Mouse (Mus musculus): ENCODE measurements at regions not wholly inside any gene's neighbourhood (a gene's known extent, or its start where the extent isn't known, plus 50 kb on each side); places are given as distances from the start of the nearest gene placed in this dataset.
A peak's percentile ranks its signal among the peaks of the same experiment; 100 is the strongest.
"Not testable (repeated sequence)": the region's sequence is repeated elsewhere in the genome, so short reads cannot be mapped to it uniquely, and the experiment has no call there.

DNA sequence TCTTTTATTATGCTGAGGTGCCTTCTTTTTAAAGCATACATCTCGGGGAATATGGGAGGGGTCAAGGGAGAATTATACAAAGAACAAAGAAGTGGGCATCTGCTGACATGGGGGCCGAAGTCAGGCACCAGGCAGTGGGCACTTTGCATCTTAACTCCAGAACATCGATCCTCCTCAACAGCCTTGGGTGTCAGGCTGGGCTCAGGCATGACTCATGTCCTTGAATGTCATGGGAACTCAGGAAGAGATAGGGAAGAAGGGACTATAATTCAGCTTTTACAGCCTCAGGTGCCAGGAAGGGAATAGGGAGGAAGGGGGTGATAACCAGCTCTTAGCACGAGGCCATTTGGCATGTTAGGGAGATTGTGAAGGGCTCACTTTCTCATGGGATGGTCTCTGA, 85.6 kb upstream of the Ptprz1 start:
- not testable (repeated sequence) for DNase-seq

DNA sequence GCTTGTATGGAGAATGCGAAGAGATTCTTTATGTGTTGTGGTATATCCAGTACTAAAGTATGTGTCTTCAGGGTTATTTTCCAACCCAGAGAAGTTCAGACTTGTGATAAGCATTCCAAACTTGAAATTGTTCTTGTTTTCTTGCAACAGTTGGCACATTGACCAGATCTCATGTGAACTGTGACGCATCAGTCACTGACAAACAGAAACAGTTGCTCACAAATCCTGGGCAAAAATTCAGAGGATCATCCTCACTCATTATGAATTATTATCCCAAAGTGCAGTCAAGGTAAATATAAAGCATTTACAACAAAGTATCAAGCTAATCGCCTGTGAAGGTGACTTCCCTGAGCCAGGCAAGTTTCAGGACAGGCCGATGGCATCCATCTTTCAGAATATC, 83.5 kb upstream of the Ptprz1 start:
- DNase-seq: no peak

DNA sequence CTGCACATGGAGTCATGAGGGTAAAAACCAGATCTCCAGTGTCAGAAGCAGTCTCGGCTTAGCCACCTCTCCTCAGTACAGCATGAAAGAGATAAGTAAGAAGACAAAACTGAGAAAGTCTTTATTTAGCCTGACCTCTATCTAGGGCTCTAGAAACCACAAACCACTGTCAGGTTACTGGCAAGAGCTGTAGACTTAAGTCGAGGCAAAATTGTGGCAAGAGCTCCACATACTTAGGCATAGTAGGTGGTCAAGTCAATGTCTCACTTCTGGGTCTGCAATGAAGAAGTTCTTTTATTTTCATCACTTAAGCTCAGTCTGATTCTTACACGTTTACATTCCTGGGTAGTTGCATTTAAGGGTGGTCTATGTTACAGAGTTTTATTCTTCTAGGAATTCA, 82.7 kb upstream of the Ptprz1 start:
- no peak for DNase-seq

DNA sequence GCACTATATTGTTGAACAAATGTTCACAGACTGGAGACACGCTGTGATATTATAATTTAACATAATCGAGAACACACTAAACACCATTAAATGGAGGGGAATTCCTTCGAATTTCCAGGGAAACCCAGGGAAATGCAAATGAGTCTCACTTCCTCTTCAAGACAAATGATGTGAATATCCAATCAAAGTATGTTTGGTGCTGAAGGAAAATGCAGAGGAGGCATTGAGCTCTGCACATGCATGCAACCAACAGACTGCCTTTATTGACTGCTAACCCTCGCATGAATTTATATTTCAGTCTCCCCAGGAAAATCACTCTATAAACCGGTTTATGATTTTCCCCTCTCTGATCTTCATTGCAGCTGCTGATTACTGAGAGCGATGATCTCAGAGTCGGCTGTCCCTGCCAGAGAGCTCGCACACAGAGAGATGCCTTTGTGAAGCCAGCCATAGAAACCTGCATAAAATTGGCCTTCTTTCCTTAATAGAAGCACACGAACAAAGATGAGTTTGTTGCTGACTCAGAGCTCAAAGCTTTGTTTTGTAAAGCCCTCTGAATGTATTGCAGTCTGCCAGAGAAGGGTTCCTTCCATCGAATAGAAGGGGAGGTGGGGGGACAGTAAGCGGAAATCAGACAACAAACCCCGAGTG, 81.1 kb upstream of the Ptprz1 start:
- DNase-seq: no peak

DNA sequence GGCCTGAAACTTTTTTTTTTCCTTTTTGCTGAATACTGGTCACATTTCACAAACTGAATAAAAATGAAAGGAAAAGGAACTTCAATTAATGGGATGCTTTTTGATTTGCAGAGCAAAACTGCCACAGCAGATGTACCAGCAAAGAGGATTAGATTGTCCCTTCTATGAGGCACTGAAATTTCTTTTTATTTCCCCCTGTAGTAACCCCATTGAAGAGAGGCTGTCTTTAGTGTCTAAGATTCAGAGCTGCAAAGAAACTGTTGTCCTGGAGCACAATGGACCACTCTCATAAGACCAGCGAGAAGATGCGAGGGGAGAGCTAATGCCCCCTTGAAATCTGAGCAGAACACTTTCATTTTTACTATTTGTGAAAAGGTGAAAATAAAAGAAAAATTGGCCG, 80.5 kb upstream of the Ptprz1 start:
- DNase-seq: no peak

DNA sequence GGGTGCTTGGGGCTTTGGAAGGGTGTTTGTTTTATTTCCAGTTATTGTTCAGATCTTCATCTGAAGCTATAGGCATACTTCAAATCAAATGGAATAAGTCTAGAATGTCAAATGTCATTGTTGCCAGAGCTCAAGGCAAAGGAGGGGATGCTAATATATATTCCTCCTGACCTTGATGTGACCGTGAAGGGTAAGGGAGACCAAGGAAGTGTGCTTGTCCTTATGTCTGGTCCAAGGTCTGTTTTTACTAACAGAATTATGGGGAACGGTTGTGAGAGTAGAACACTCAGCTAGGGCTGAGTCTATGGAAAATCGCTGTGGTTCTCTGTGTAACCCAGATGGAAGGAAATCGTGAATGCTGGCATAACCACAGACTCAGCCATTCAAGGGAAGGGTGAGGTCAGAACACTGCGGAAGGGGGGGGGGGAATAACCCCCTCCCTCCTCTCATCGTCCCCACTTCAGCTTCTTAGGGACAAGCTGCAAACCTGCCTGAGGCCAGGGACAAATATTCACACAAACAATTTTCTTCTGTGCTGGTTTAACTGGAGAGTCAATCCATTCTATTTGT, 79.9 kb upstream of the Ptprz1 start:
- DNase-seq: no peak

DNA sequence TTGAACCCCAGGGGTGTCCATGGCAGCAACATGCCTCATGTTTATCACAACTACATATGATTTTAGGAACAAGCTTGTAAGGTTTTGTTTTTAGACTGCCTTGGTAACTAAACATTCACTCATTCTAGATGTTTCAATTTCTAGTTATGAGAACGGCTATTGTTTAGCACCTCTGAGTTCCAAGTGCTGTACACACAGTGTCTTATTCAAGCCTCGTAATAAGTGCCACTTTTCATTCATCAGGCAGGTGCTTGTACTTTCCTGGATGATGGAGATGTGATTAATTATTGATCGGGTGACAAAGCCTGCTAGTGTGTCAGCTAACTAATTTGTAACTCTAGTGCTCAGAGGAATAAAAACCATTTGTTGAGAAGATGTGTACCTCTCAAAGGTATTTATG, 73.4 kb upstream of the Ptprz1 start:
- peak in 1 of 2 experiments; percentile 4 for DNase-seq

DNA sequence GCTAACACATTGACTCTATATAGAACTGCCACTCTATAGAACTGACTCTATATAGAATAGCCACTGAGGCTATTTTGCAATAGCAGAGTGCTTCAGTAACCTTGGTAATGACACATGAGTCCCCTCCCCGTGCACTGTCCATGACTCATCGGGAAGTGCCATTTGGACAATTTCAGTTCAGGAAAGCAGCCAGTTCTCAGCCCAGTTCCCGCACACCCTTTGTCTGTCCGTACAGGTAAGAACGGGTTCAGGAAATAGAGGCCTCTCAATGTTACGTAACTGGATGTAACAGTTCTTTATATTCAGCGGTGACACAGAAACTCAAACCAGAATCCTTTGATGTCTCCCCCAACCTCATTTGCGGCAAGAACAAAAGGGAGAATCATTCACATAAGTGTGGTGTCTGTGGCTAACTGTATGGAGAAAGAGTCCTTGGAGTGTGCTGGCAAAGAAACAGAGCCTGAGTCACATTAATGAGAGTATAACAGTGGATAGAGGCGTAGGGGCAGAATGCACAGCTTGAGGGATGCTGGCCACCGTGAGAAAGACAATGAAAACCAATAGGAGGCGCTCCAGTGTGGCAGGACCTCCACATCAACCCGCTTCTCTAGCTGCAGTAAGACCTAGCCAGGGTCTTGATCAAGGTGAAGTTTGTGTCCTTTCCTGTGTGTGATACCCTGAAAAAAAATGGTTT, 72.8 kb upstream of the Ptprz1 start:
- peak in 1 of 2 experiments; percentile 27 for DNase-seq

DNA sequence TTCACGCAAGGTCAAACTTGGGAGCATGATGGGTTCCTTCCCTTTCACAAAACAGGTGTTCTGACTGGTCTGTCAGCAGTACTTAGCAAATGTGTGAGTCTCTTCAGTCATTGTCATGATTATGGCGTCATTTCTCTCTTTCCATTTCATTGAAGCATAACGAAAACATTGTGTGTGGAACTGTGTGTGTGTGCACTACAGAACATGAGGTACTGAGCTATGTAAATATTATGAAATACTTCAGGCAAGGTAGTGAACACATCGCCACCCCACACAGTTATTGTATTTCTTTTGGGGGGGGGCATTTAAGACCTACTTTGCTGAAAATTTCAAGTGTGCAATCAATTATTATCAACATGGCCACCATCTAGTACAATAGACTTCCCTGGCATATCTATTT, 71.4 kb upstream of the Ptprz1 start:
- DNase-seq: peak in 1 of 2 experiments; percentile 8

DNA sequence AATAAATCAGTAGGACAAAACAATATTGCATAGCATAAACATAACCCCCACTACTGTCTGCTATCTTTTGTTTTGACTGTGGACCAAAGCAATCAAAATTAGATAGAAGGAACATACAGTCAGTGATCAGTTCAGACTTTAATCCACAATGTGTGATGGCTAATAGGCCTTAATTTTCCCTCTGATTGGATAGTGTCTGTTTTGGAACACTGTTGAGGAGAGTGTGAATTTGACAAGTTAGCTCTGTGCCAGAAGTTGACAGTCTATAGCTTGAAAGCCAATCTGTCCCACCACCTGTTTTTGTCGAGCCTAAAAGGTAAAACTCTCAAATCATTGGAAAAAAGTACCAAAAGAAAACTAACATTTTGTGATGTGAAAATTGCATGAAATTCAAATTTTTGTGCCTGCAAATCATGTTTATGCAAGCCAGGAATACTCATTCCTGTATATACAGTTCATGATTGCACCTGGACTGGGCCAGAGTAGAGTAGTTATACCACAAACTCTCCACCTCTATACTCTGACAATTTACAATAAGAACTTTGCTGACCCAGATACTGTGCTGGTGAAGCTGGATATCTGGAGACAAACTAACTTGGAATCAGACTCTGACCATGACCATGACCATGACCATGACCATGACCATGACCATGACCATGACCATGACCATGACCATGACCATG, 50.1 kb upstream of the Ptprz1 start:
- no peak for DNase-seq
